ENCODE assay signal across 8 mouse cellular contexts in genomic region chr16:85756101-85756819, GRCm38 (mm10). TPM values are rescaled to one million over a fixed set of nuclear protein-coding genes. Genes with fewer than 3 reads are reported as not detected.
DNase-seq lines count a peak whose midpoint lies in the region; ATAC-seq lines count a peak whose summit lies in the region.

No protein-coding gene starts in this region.

- DNase-seq in urinary bladder, postnatal 10 days (ENCODE audit: low spot score): peak; percentile 14
- no peak for DNase-seq in urinary bladder, adult 2 months (ENCODE audit: low spot score)
- DNase-seq in frontal cortex, postnatal 10 days (ENCODE audit: low spot score in 2 of 2): peak; percentile 8 to 10
- peak; percentile 23 to 82 for DNase-seq in left cerebral cortex, postnatal 10 days (ENCODE audit: extremely low spot score in 1 of 2, low spot score in 2 of 2)
- DNase-seq in mesoderm, embryonic 11.5 days (ENCODE audit: low read depth, low spot score): peak; percentile 39
- peak; percentile 62 to 80 for DNase-seq in urinary bladder, postnatal 4 days (ENCODE audit: low spot score in 2 of 2)
- no peak for DNase-seq in B cell, adult 2 months

- intact Hi-C loops in left cerebral cortex, postnatal 10 days (cut with DNase I): no loop called here

- peak; percentile 45 to 46; a peak in 1 of 4 replicates for ATAC-seq in hematopoietic stem cell, adult 5-6 weeks (replicated peaks in 1 of 2; ENCODE audit: insufficient read depth in 1 of 2, low FRiP score in 2 of 2, low TSS enrichment in 1 of 2, low read depth in 1 of 2, poor library complexity in 2 of 2, severe bottlenecking in 2 of 2)

RNA-seq across cellular contexts. Expression of gene Adamts1, which starts 46.7 kb away (rescaled TPM):
- 28.3 and 32.1 TPM in 2 replicates for polyA plus RNA-seq in urinary bladder, adult 2 months (2012; rRNA removed)
- 0.69 and 1.7 TPM in 2 replicates for total RNA-seq in hematopoietic stem cell, adult 5-6 weeks (2017)
- total RNA-seq in left cerebral cortex, postnatal 10 days (2021): 1 to 10 TPM; 6.7 to 6.8 TPM

Comparison
In these comparisons a context has a peak if more than half of its experiments do, and no peak if none do; other contexts are left out.
1. DNase-seq: peak in urinary bladder, postnatal 10 days (single experiment), frontal cortex, postnatal 10 days (2 of 2), left cerebral cortex, postnatal 10 days (2 of 2), mesoderm, embryonic 11.5 days (single experiment) and urinary bladder, postnatal 4 days (2 of 2); none in urinary bladder, adult 2 months (single experiment) and B cell, adult 2 months (0 of 2).